Mouse (Mus musculus) MEL (cell line): ENCODE results near the gene Gm13199. TPM values are rescaled to one million over a fixed set of nuclear protein-coding genes. Genes with fewer than 3 reads are reported as not detected.

Experiments
- DNase-seq: peaks from one replicate; pipeline ENCODE4 v3.0.0; 2011; ENCODE audit warnings: low read depth, low spot score
- H3K27ac ChIP-seq: 2 replicates; pipeline ENCODE4 v1.5.1; 2012; ENCODE audit warnings: low read depth, mild to moderate bottlenecking, control low read depth, low read length, moderate library complexity; ENCODE audit not compliant: control insufficient read depth
- H3K27me3 ChIP-seq, 2 experiments: fragments of 150-350 bp in 1 of 2; sonication (generic) in 1 of 2; 2 replicates each; pipeline ENCODE4 v1.6.1; 2012; ENCODE audit warnings: low read length in 2 of 2, mild to moderate bottlenecking in 2 of 2, improper control_type of control experiment in 1 of 2, moderate library complexity in 1 of 2; ENCODE audit not compliant: insufficient read depth in 2 of 2, control insufficient read depth in 1 of 2
- H3K36me3 ChIP-seq, 2 experiments: 2 replicates each; pipeline ENCODE4 v1.6.1; 2012 to 2014; ENCODE audit warnings: low read length in 2 of 2, improper control_type of control experiment in 1 of 2, inconsistent platforms in 1 of 2, mild to moderate bottlenecking in 1 of 2; ENCODE audit not compliant: insufficient read depth in 2 of 2, control insufficient read depth in 1 of 2
- H3K4me1 ChIP-seq, 2 experiments: fragments of 150-350 bp in 1 of 2; sonication (generic) in 1 of 2; 2 replicates each; pipeline ENCODE4 v1.6.1; 2012; ENCODE audit warnings: low read length in 2 of 2, improper control_type of control experiment in 1 of 2, mild to moderate bottlenecking in 1 of 2; ENCODE audit not compliant: insufficient read depth in 2 of 2, control insufficient read depth in 1 of 2
- H3K4me3 ChIP-seq, 2 experiments: fragments of 150-350 bp in 1 of 2; sonication (generic) in 1 of 2; 2 replicates each; pipeline ENCODE4 v1.5.1; 2012; ENCODE audit warnings: low read depth in 2 of 2, low read length in 2 of 2, mild to moderate bottlenecking in 2 of 2, moderate library complexity in 2 of 2, control low read depth in 1 of 2, improper control_type of control experiment in 1 of 2; ENCODE audit not compliant: control insufficient read depth in 1 of 2, insufficient read depth in 1 of 2
- H3K79me2 ChIP-seq: 2 replicates; pipeline ENCODE4 v1.6.1; 2012; ENCODE audit warnings: mild to moderate bottlenecking, low read length, moderate library complexity; ENCODE audit not compliant: control insufficient read depth, poor library complexity, insufficient read depth
- H3K9ac ChIP-seq: 2 replicates; pipeline ENCODE4 v1.6.1; 2012; ENCODE audit warnings: low read depth, mild to moderate bottlenecking, control low read depth, low read length, moderate library complexity; ENCODE audit not compliant: control insufficient read depth, poor library complexity, severe bottlenecking
- H3K9me3 ChIP-seq: fragments of 150-350 bp; sonication (generic); replicated peaks from 2 replicates; pipeline ENCODE4 v1.6.1; 2012; ENCODE audit warnings: mild to moderate bottlenecking, low read length, improper control_type of control experiment, moderate library complexity; ENCODE audit not compliant: insufficient read depth
- CHD2 ChIP-seq: IDR thresholded peaks from 2 replicates; pipeline ENCODE4 v1.6.1; 2011; ENCODE audit warnings: low read length, improper control_type of control experiment
- E2F4 ChIP-seq: IDR thresholded peaks from 2 replicates; pipeline ENCODE4 v1.6.1; 2011; ENCODE audit warnings: low read depth, low read length, improper control_type of control experiment, borderline replicate concordance
- EP300 ChIP-seq, 2 experiments: IDR thresholded peaks; 2 replicates each; pipeline ENCODE4 v1.6.1; 2011; ENCODE audit warnings: improper control_type of control experiment in 2 of 2, low read length in 2 of 2, low read depth in 1 of 2, mild to moderate bottlenecking in 1 of 2
- ETS1 ChIP-seq: IDR thresholded peaks from 2 replicates; pipeline ENCODE4 v1.6.1; 2012; ENCODE audit warnings: low read depth, mild to moderate bottlenecking, inconsistent platforms, low read length, improper control_type of control experiment, moderate library complexity
- GABPA ChIP-seq: IDR thresholded peaks from 2 replicates; pipeline ENCODE4 v1.6.1; 2012; ENCODE audit warnings: low read depth, mild to moderate bottlenecking, inconsistent platforms, low read length, improper control_type of control experiment, moderate library complexity
- JUND ChIP-seq: IDR thresholded peaks from 2 replicates; pipeline ENCODE4 v1.6.1; 2011; ENCODE audit warnings: low read depth, mild to moderate bottlenecking, improper control_type of control experiment, low read length
- KAT2A ChIP-seq: conservative IDR thresholded peaks from 2 replicates; pipeline ENCODE4 v1.6.1; 2012; ENCODE audit warnings: low read depth, low read length, improper control_type of control experiment, inconsistent platforms
- MEF2A ChIP-seq: IDR thresholded peaks from 2 replicates; pipeline ENCODE4 v1.6.1; 2014; ENCODE audit warnings: low read depth, mild to moderate bottlenecking, inconsistent platforms, low read length, improper control_type of control experiment; ENCODE audit not compliant: poor library complexity, insufficient replicate concordance, severe bottlenecking; ENCODE audit errors: extremely low read depth
- MYB ChIP-seq: IDR thresholded peaks from 2 replicates; pipeline ENCODE4 v1.6.1; 2011; ENCODE audit warnings: mild to moderate bottlenecking, low read depth, low read length, improper control_type of control experiment
- MYC ChIP-seq: IDR thresholded peaks from 2 replicates; pipeline ENCODE4 v1.6.1; 2011; ENCODE audit warnings: low read depth, mild to moderate bottlenecking, low read length, improper control_type of control experiment, moderate library complexity
- NELFE ChIP-seq: IDR thresholded peaks from 2 replicates; pipeline ENCODE4 v1.6.1; 2011; ENCODE audit warnings: low read depth, low read length, improper control_type of control experiment
- NRF1 ChIP-seq: IDR thresholded peaks from 2 replicates; pipeline ENCODE4 v1.6.1; 2014; ENCODE audit warnings: low read depth, mild to moderate bottlenecking, inconsistent platforms, low read length, improper control_type of control experiment, moderate library complexity; ENCODE audit not compliant: poor library complexity, insufficient read depth, severe bottlenecking
- POLR2A ChIP-seq, 2 experiments: IDR thresholded peaks; 2 replicates each; pipeline ENCODE4 v1.6.1; 2011 to 2012; ENCODE audit warnings: low read length in 2 of 2, mild to moderate bottlenecking in 2 of 2, control low read depth in 1 of 2, improper control_type of control experiment in 1 of 2, low read depth in 1 of 2, moderate library complexity in 1 of 2; ENCODE audit not compliant: control insufficient read depth in 1 of 2, insufficient read depth in 1 of 2, poor library complexity in 1 of 2
- POLR2AphosphoS5 ChIP-seq: IDR thresholded peaks from 2 replicates; pipeline ENCODE4 v1.6.1; 2012; ENCODE audit warnings: low read depth, borderline replicate concordance, mild to moderate bottlenecking, inconsistent platforms, low read length, moderate library complexity, mixed read lengths
- RCOR1 ChIP-seq: IDR thresholded peaks from 2 replicates; pipeline ENCODE4 v1.6.1; 2012; ENCODE audit warnings: low read depth, mild to moderate bottlenecking, inconsistent platforms, low read length, improper control_type of control experiment
- SMC3 ChIP-seq: IDR thresholded peaks from 2 replicates; pipeline ENCODE4 v1.6.1; 2011; ENCODE audit warnings: low read depth, low read length, improper control_type of control experiment
- TAL1 ChIP-seq: IDR thresholded peaks from 2 replicates; pipeline ENCODE4 v1.6.1; 2012; ENCODE audit warnings: mild to moderate bottlenecking, inconsistent platforms, low read length, moderate library complexity, mixed read lengths
- TCF12 ChIP-seq: IDR thresholded peaks from 2 replicates; pipeline ENCODE4 v1.6.1; 2014; ENCODE audit warnings: low read depth, mild to moderate bottlenecking, inconsistent platforms, low read length, improper control_type of control experiment, moderate library complexity
- UBTF ChIP-seq: IDR thresholded peaks from 2 replicates; pipeline ENCODE4 v1.6.1; 2012; ENCODE audit warnings: low read depth, mild to moderate bottlenecking, inconsistent platforms, low read length, improper control_type of control experiment, moderate library complexity, borderline replicate concordance; ENCODE audit not compliant: insufficient read depth
- USF1 ChIP-seq: IDR thresholded peaks from 2 replicates; pipeline ENCODE4 v1.6.1; 2014; ENCODE audit warnings: low read depth, mild to moderate bottlenecking, inconsistent platforms, low read length, improper control_type of control experiment, moderate library complexity
- USF2 ChIP-seq, 2 experiments: IDR thresholded peaks; 2 replicates each; pipeline ENCODE4 v1.6.1; 2011 to 2012; ENCODE audit warnings: improper control_type of control experiment in 2 of 2, low read length in 2 of 2, borderline replicate concordance in 1 of 2, inconsistent platforms in 1 of 2, low read depth in 1 of 2, mild to moderate bottlenecking in 1 of 2; ENCODE audit not compliant: insufficient read depth in 1 of 2
- ZKSCAN1 ChIP-seq: IDR thresholded peaks from 2 replicates; pipeline ENCODE4 v1.6.1; 2012; ENCODE audit warnings: low read depth, mild to moderate bottlenecking, inconsistent platforms, low read length, improper control_type of control experiment, moderate library complexity
- ZMIZ1 ChIP-seq: IDR thresholded peaks from 2 replicates; pipeline ENCODE4 v1.6.1; 2012; ENCODE audit warnings: low read depth, mild to moderate bottlenecking, inconsistent platforms, low read length, improper control_type of control experiment, moderate library complexity
- ZNF384 ChIP-seq: IDR thresholded peaks from 2 replicates; pipeline ENCODE4 v1.6.1; 2012; ENCODE audit warnings: low read depth, mild to moderate bottlenecking, inconsistent platforms, low read length, improper control_type of control experiment
- polyA plus RNA-seq, 2 experiments: library from polyadenylated mRNA; stranded (reverse) in 1 of 2; unstranded in 1 of 2; fragments of >175 nt in 1 of 2; fragments of >200 nt in 1 of 2; gene quantifications; 2 replicates each; pipeline versions ENCODE4 v1.2.1 to v1.2.4; 2012; ENCODE audit warnings: low replicate concordance in 2 of 2, low read depth in 1 of 2; ENCODE audit not compliant: insufficient read length in 2 of 2, insufficient read depth in 1 of 2, missing spikeins in 1 of 2
- total RNA-seq: library from RNA; depleted of rRNA; stranded (reverse); fragments of 300-350 nt; gene quantifications from 2 replicates; pipeline ENCODE4 v1.2.3, GENCODE M21; 2012

Gene Gm13199
- total and polyA plus RNA-seq, 3 experiments = 0.35 to 4.8 TPM; not detected in 1

GRCm38 (mm10) chr2:5888865-5889264, 26.1 kb upstream of the Gm13199 start:
- DNase-seq = no peak
- peaks cover 16 to 21% of the 10 kb centered on the region in 2 experiments for H3K36me3 ChIP-seq

GRCm38 (mm10) chr2:5877446-5877845, 14.7 kb upstream of the Gm13199 start:
- Histone ChIP-seq H3K27ac (no peak overlapping the region), H3K4me1 (no peaks in the 10 kb centered on the region), H3K79me2 (no peaks in the 10 kb centered on the region), H3K4me3 (no peak overlapping the region), H3K9me3 (no peaks in the 10 kb centered on the region), H3K27me3 (no peaks in the 10 kb centered on the region), H3K36me3 (peaks cover 0 to 46% of the 10 kb centered on the region in 2 experiments; a peak in 2 of 4 replicates), H3K9ac (no peak overlapping the region)
- TF ChIP-seq EP300 (IDR thresholded peaks at IDR 0.05; ENCODE audit: low read depth in 1 of 2, low read length in 2 of 2) (no peak), ZMIZ1 (no peak), UBTF (no peak), POLR2AphosphoS5 (no peak), E2F4 (no peak), SMC3 (no peak), MEF2A (no peak), GABPA (no peak), USF2 (IDR thresholded peaks at IDR 0.05; ENCODE audit: borderline replicate concordance in 1 of 2, insufficient read depth in 1 of 2, low read depth in 1 of 2, low read length in 2 of 2) (no peak), NRF1 (no peak), TAL1 (no peak)
- DNase-seq = no peak

More at GRCm38 (mm10) chr2:5888865-5889264, 26.1 kb upstream of the Gm13199 start:
- peaks cover 0 to 10% of the 10 kb centered on the region in 2 experiments; a peak in 2 of 4 replicates for H3K4me1 ChIP-seq
- no peaks in the 10 kb centered on the region for H3K27me3 ChIP-seq
- no peak overlapping the region for H3K27ac ChIP-seq
- H3K79me2 ChIP-seq = 0 out of 2 replicates have a peak, but pooled peaks cover 2% of the 10 kb centered on the region
- TF ChIP-seq ZNF384 (no peak), MYB (no peak), USF1 (no peak), ZKSCAN1 (no peak), JUND (no peak), MYC (no peak), UBTF (no peak), POLR2AphosphoS5 (no peak), NELFE (no peak), SMC3 (no peak), TCF12 (no peak), TAL1 (no peak), CHD2 (no peak), USF2 (IDR thresholded peaks at IDR 0.05; ENCODE audit: borderline replicate concordance in 1 of 2, insufficient read depth in 1 of 2, low read depth in 1 of 2, low read length in 2 of 2) (no peak), POLR2A (IDR thresholded peaks at IDR 0.05; ENCODE audit: control insufficient read depth in 1 of 2, insufficient read depth in 1 of 2, low read depth in 1 of 2, low read length in 2 of 2, poor library complexity in 1 of 2) (no peak), KAT2A (no peak), ETS1 (no peak), RCOR1 (no peak)
- H3K9ac ChIP-seq = no peak overlapping the region
- H3K9me3 ChIP-seq = no peaks in the 10 kb centered on the region
- no peak overlapping the region for H3K4me3 ChIP-seq
